Mouse (Mus musculus) G1E (cell line): ENCODE data around the gene Arl2.

Experiments
- CTCF ChIP-seq: IDR thresholded peaks from 2 replicates; pipeline ENCODE4 v1.5.1; 2012; ENCODE audit warnings: low read depth, low read length, inconsistent platforms, mixed read lengths
- GATA1 ChIP-seq: IDR thresholded peaks from 2 replicates; pipeline ENCODE4 v1.6.1; 2012; ENCODE audit warnings: borderline replicate concordance, low read length, inconsistent platforms, mixed read lengths
- POLR2AphosphoS5 ChIP-seq: IDR thresholded peaks from 2 replicates; pipeline ENCODE4 v1.6.1; 2012; ENCODE audit warnings: low read depth, low read length, inconsistent platforms; ENCODE audit not compliant: insufficient replicate concordance
- TAL1 ChIP-seq: conservative IDR thresholded peaks from 2 replicates; pipeline ENCODE4 v1.6.1; 2012; ENCODE audit warnings: low read depth, low read length, inconsistent platforms, mixed read lengths

- TF ChIP-seq CTCF: no peak
- no peak for TF ChIP-seq TAL1
- TF ChIP-seq POLR2AphosphoS5: no peak
- TF ChIP-seq GATA1: no peak
Observed at GRCm38 (mm10) chr19:6094119-6094518, 47.2 kb downstream of the Arl2 start, which contains the start of gene AC131692.1.
